In the genomic region with DNA sequence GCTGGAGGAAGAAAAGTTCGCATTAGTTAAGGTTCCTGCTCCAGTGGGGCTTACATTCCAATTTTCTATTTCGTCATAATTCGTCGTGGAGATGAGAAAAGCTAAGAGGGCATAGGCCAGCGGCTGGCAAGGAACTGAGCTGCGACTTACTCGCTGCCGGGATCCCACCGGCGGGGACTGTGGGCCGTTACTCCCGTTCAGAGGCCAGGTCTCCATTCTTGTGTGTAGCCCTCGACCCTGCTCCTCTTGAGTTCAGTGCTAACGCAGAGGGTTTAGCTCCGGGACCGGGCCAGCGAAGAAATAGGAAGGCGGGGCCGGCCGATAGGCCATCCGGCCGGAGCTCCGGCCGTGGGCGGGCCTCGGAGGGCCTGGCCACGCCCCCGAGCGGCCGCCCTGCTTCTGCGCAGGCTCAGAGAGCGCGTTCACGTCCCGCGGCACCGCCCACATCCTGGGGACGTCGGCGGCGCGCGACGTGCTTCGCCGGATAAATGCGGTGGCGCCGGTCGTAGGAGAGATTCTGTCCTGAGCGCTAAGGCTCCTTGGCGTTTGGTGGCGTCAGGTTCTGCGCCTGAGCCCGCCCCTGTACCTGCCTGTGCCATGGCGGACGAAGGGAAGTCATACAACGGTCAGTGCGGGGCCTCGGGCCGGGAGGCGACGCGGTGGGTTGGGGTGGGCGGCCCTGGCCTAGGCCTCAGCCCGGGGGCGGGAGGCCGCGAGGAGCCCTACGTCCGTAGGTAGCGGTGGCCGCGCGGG, we compare ENCODE assay signal across 8 mouse cellular contexts. TPM values are rescaled to one million over a fixed set of nuclear protein-coding genes. Genes with fewer than 3 reads are reported as not detected.
DNase-seq lines count a peak whose midpoint lies in the region; ATAC-seq and TF ChIP-seq lines count a peak whose summit lies in the region.

A gene (plus strand): TSS at position 439 of the 753 bp plus-strand sequence.

- peak within 1 kb of the TSS; percentile 91 for H3K4me3 ChIP-seq in heart, embryonic 11.5 days (ENCODE audit: low read depth, low read length)
- peak within 1 kb of the TSS; percentile 98 for H3K4me3 ChIP-seq in kidney, postnatal 0 days (replicated peaks; ENCODE audit: low read depth, low read length)
- H3K4me3 ChIP-seq in liver, embryonic 11.5 days (ENCODE audit: low read depth, low read length) = peak within 1 kb of the TSS; percentile 89
- H3K4me3 ChIP-seq in stomach, embryonic 14.5 days (ENCODE audit: low read depth, low read length) = peak within 1 kb of the TSS; percentile 68

- under 1% methylated on average over 69 of the region's 75 CpGs for WGBS in heart, embryonic 11.5 days (ENCODE audit: insufficient replicate concordance)
- WGBS in kidney, postnatal 0 days = under 1% methylated on average over 75 of the region's 75 CpGs
- WGBS in liver, embryonic 11.5 days = under 1% methylated on average over 75 of the region's 75 CpGs
- under 1% methylated on average over 75 of the region's 75 CpGs for WGBS in stomach, embryonic 14.5 days

- H3K9me3 ChIP-seq in heart, embryonic 11.5 days (replicated peaks; ENCODE audit: control insufficient read depth, low read length) = no peaks in the 10 kb centered on the region
- no peaks in the 10 kb centered on the region for H3K9me3 ChIP-seq in kidney, postnatal 0 days (replicated peaks; ENCODE audit: low read length)
- no peaks in the 10 kb centered on the region for H3K9me3 ChIP-seq in liver, embryonic 11.5 days (ENCODE audit: control insufficient read depth, low read length)
- no peaks in the 10 kb centered on the region for H3K9me3 ChIP-seq in stomach, embryonic 14.5 days (ENCODE audit: control insufficient read depth, low read depth, low read length)

- peak; percentile 94 to 95 for DNase-seq in B cell, adult 2 months
- peak; percentile 97 for DNase-seq in brain, adult 2 months (ENCODE audit: low read depth, low spot score)
- peak; percentile 96 for DNase-seq in kidney, postnatal 0 days (ENCODE audit: low spot score)
- DNase-seq in liver, embryonic 11.5 days (ENCODE audit: low spot score) = peak; percentile 90
- peak; percentile 95 for DNase-seq in naive thymus-derived CD4-positive, alpha-beta T cell, adult 2 months (ENCODE audit: low read depth)

- TF ChIP-seq CTCF in kidney, postnatal 0 days (IDR thresholded peaks at IDR 0.05; ENCODE audit: low read depth) = peak; percentile 20; the same call in 1 of the 2 replicates

- H3K27me3 ChIP-seq in heart, embryonic 11.5 days (ENCODE audit: control insufficient read depth, insufficient read depth, low read length) = no peaks in the 10 kb centered on the region
- H3K27me3 ChIP-seq in kidney, postnatal 0 days (ENCODE audit: insufficient read depth, low read length) = no peaks in the 10 kb centered on the region
- no peaks in the 10 kb centered on the region for H3K27me3 ChIP-seq in liver, embryonic 11.5 days (replicated peaks; ENCODE audit: control insufficient read depth, insufficient read depth, low read length)
- no peaks in the 10 kb centered on the region for H3K27me3 ChIP-seq in stomach, embryonic 14.5 days (ENCODE audit: control insufficient read depth, insufficient read depth, low read length)

- H3K36me3 ChIP-seq in heart, embryonic 11.5 days (ENCODE audit: control insufficient read depth, insufficient read depth, low read length) = peaks cover 11% of the 10 kb centered on the region
- H3K36me3 ChIP-seq in kidney, postnatal 0 days (ENCODE audit: insufficient read depth, low read length) = peaks cover 8% of the 10 kb centered on the region; the same call in 1 of the 2 replicates
- peaks cover 15% of the 10 kb centered on the region for H3K36me3 ChIP-seq in liver, embryonic 11.5 days (ENCODE audit: control insufficient read depth, insufficient read depth, low read length)
- H3K36me3 ChIP-seq in stomach, embryonic 14.5 days (ENCODE audit: control insufficient read depth, insufficient read depth, low read length) = peaks cover 31% of the 10 kb centered on the region

- peaks cover 15% of the 10 kb centered on the region; the same call in 1 of the 2 replicates for H3K4me1 ChIP-seq in heart, embryonic 11.5 days (ENCODE audit: control insufficient read depth, insufficient read depth, low read length)
- peaks cover 5% of the 10 kb centered on the region for H3K4me1 ChIP-seq in kidney, postnatal 0 days (replicated peaks; ENCODE audit: insufficient read depth, low read length)
- H3K4me1 ChIP-seq in liver, embryonic 11.5 days (replicated peaks; ENCODE audit: control insufficient read depth, insufficient read depth, low read length) = peaks cover 18% of the 10 kb centered on the region
- peaks cover 6% of the 10 kb centered on the region for H3K4me1 ChIP-seq in stomach, embryonic 14.5 days (ENCODE audit: control insufficient read depth, insufficient read depth, low read length)

- H3K4me2 ChIP-seq in heart, embryonic 11.5 days = peak within 1 kb of the TSS; percentile 86
- peak within 1 kb of the TSS; percentile 58 for H3K4me2 ChIP-seq in kidney, postnatal 0 days (ENCODE audit: low read length)
- H3K4me2 ChIP-seq in liver, embryonic 11.5 days = peak within 1 kb of the TSS; percentile 85
- peak within 1 kb of the TSS; percentile 73 for H3K4me2 ChIP-seq in stomach, embryonic 14.5 days (replicated peaks; ENCODE audit: low read depth, low read length)

- peak within 1 kb of the TSS; percentile 98 for H3K9ac ChIP-seq in heart, embryonic 11.5 days (ENCODE audit: low read depth, low read length)
- H3K9ac ChIP-seq in kidney, postnatal 0 days (ENCODE audit: low read depth, low read length) = peak within 1 kb of the TSS; percentile 98
- peak within 1 kb of the TSS; percentile 93 for H3K9ac ChIP-seq in liver, embryonic 11.5 days (ENCODE audit: low read depth, low read length)
- peak within 1 kb of the TSS; percentile 89 for H3K9ac ChIP-seq in stomach, embryonic 14.5 days (replicated peaks; ENCODE audit: low read depth, low read length)

- peak; percentile 91 for ATAC-seq in erythroblast, adult 5-6 weeks (replicated peaks; ENCODE audit: low FRiP score, poor library complexity, severe bottlenecking)
- ATAC-seq in heart, embryonic 11.5 days (replicated peaks; ENCODE audit: insufficient number of reproducible peaks, low FRiP score, low TSS enrichment) = peak; percentile 91
- ATAC-seq in kidney, postnatal 0 days (replicated peaks; ENCODE audit: low FRiP score, low read depth) = peak; percentile 93
- ATAC-seq in liver, embryonic 11.5 days (replicated peaks; ENCODE audit: low FRiP score) = peak; percentile 85
- ATAC-seq in stomach, embryonic 14.5 days (ENCODE audit: insufficient number of reproducible peaks, insufficient read depth, low FRiP score, low read depth) = peak; percentile 93

- peak within 1 kb of the TSS; percentile 88 for H3K27ac ChIP-seq in heart, embryonic 11.5 days (ENCODE audit: low read depth, low read length)
- peak within 1 kb of the TSS; percentile 91 for H3K27ac ChIP-seq in kidney, postnatal 0 days
- H3K27ac ChIP-seq in liver, embryonic 11.5 days (ENCODE audit: low read depth, low read length) = peak within 1 kb of the TSS; percentile 93
- peak within 1 kb of the TSS; percentile 80 for H3K27ac ChIP-seq in stomach, embryonic 14.5 days (ENCODE audit: low read length)

RNA-seq across cellular contexts. Expression of the gene that starts here (rescaled TPM):
- 135 and 146 TPM in 2 replicates for total RNA-seq in erythroblast, adult 5-6 weeks (2015; ENCODE audit: low replicate concordance)
- total RNA-seq in erythroblast, adult 5-6 weeks (2017; ENCODE audit: low replicate concordance) = 35.0 and 81.7 TPM in 2 replicates
- 126 and 138 TPM in 2 replicates for polyA plus RNA-seq in heart, embryonic 11.5 days (2014; fragmentation: Nextera tagmentation; extraction: Ambion mirVana)
- polyA plus RNA-seq in kidney, postnatal 0 days (2015; fragmentation: Nextera tagmentation; extraction: Ambion mirVana) = 114 and 123 TPM in 2 replicates
- 197 and 198 TPM in 2 replicates for polyA plus RNA-seq in liver, embryonic 11.5 days (2014; fragmentation: Nextera tagmentation; extraction: Ambion mirVana)
- polyA plus RNA-seq in stomach, embryonic 14.5 days (2014; fragmentation: Nextera tagmentation; extraction: Ambion mirVana) = 168 and 178 TPM in 2 replicates

Comparison
In these comparisons a context has a peak if more than half of its experiments do, and no peak if none do; other contexts are left out.
1. Peak in every context shown above with its lines: DNase-seq, ATAC-seq, H3K4me3 ChIP-seq and H3K27ac ChIP-seq.